Mouse (Mus musculus) liver (tissue): ENCODE measurements at regions not wholly inside any gene's neighbourhood (a gene's known extent, or its start where the extent isn't known, plus 50 kb on each side); places are given as distances from the start of the nearest gene placed in this dataset.
"Not testable (repeated sequence)": the region's sequence is repeated elsewhere in the genome, so short reads cannot be mapped to it uniquely, and the experiment has no call there.

Experiments used
- DNase-seq: peaks from one replicate; pipeline ENCODE4 v3.0.0-alpha.2; 2020; ENCODE audit warnings: mixed read lengths

DNA sequence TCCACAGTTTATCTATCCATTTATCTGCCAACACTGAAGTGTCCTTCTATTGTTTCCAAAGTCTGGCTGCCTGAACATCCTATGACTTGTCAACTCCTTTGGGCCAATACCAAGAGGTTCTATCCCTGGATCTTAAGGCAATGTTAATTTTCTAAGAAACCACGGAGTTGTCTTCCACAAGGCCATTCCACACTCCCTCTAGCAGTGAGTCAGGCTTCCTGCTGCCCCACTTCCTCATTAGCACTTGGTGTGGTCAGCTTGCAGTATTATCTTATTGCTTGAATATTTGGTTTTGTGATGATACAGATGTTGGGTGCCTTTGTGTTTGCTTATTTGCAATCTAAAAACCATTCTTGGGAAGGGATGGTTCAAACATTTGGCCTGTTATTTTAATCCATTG is 87.5 kb upstream of the Ppp2r2d start:
- DNase-seq, result no peak

DNA sequence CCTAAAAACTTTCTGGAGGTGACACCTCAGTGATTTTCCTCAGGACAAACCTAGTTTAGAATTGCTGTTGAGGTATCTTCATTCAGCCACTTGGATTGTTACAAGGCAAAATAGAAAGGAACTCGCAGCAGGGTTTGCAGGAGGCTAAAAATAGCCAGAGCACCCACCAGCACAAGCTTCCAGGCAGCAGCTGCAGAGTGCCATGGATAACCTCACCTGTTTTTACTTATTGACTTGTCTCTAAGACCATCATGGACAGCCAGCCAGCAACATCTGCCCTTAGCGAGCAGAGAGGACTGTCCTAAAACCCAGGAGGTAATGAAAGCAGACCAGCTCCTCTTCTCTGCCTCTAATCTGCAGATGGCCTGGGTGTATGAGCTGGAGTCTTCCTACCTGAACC is 97.4 kb upstream of the Ppp2r2d start:
- no peak for DNase-seq

DNA sequence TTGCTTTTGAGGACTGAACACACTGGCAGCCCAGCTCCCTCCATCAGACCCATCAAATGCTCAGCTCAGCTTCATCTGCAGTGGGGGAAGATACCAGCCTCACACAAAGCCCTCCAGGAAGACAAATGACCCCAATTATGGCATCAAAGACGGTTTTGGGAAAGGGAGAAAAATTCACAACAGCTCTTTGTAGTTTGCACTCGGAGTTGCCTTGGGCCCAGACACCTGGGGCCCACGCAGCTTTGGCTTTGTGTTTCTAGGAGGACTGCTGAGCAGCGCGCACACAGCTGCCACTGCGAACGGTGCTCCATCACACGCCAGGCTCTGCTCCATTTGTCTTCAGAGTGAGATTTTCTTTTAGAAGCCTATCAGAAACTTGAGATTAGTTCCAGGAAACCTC is 99.3 kb upstream of the Ppp2r2d start:
- no peak for DNase-seq

DNA sequence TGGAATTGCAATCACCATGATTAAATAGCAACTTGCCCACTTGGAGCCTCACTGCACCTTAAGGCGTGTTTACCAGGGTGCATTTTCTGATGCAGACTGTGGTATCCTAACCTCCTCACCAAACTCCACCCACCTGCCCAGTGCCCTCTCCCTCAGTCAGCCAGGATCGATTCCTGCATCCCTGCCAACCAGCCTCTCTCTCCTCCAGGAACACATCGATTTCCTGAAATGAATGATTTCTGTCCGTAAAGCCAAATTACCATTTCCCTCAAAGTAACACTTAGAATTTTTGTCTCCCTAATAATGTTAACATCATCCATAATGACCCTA is 103.4 kb upstream of the Ppp2r2d start:
- no peak for DNase-seq

DNA sequence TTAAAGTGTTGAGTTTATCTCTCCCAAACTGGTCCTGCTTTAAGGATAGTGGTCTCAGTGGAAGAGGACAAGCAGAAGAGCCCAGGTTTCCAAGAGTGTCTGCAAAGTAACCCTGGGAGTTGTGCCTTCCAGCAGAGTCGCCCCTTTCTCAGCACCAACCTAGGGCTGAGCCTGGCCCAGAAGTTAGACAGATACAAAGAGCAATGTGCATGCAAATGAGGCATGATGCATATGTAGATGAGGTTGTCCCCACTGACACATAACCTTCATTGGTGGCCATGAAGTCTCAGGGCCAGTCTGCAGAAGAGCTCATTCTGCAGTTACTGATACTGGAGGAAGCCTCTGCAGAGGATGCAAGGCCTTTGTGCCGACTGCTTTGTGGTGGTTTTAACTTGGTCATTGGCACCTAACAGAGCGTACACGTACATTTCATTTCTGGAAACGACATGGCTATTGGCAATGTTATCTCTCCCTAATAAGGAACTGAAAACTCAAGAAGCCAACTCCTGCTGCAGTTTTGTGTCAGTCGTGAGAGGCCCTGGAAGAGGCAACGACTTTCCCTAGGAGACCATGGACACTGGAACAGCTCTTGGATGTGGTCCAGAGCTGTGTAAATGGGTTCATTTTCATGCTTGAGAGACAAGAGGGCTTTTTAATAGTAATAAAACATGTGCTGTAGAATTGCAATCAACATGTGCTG is 103.9 kb upstream of the Ppp2r2d start:
- no peak for DNase-seq

DNA sequence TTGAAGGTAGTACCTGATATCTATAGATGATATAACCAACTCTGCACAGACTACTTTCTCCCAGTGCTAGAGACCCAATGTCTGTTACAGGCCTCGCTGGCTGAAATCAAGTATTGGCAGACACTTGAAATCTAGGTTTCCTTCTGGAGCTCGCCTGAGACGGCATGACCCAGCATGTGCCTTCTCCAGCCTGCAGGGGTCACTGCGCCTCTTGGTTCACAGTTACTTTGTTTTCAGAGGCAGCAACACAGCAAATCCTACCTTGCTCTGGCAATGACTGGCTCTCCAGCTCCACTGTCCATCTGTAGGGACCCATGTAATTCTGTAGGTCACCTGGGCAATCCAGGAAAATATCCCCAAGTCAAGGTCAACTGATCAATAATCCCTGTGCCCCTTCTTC is 111.6 kb upstream of the Ppp2r2d start:
- peak; percentile 24 for DNase-seq

DNA sequence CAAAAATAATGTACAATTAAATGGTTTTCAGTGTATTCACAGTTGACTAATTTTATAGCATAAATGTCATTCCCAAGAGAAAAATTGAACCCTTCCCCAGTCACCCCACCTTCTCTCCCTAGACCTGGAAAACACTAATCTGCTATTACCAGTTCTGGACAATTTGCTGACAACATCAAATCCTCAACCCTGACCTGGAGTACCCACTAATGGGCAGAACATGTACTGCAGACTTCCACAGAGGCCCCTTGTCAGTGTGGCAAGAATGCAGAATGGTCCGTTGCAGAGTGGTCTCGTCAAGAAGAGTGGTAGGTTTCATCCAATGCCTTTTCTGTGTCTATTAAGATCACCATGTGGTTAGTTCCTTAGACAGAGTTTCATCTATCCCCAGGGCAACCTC is 121.0 kb upstream of the Ppp2r2d start:
- no peak for DNase-seq

DNA sequence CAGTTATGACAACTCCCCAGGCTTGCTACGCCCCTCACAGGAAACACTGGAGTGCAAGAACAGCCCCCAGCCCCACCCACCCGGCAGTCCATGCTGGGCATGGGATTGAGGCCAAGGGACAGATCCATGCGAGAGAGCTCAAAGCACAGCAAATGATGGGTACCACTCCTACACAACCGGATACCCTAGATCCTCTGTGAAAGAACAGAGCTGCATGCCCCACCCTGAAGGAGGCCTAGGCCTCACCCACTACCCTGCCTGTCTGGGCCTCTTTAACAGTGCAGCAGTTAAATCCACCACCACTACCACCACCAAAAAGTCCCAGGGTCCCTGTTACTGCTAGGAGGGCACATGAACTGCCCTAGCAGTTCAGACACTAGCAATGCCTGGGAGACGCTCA is 126.3 kb upstream of the Ppp2r2d start:
- no peak for DNase-seq

DNA sequence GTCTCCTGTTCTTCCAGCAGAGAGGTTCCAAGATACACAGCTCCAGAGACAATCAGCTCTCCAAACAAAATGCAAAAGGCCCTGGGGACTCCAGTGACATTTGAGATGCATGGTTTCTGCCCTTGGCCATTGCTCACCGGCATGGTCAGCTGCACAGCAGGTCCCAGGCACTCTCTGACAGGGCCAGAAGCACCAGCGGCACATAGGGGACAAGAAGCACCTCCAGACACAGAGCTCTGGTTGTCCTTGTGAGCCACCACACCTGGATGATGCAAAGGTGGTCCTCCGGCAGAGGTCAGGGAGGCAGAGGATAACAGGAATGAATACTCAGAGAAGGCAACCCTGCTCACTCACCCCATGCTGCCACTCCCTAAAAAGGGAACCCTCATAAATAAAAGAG is 126.8 kb upstream of the Ppp2r2d start:
- DNase-seq, result no peak

DNA sequence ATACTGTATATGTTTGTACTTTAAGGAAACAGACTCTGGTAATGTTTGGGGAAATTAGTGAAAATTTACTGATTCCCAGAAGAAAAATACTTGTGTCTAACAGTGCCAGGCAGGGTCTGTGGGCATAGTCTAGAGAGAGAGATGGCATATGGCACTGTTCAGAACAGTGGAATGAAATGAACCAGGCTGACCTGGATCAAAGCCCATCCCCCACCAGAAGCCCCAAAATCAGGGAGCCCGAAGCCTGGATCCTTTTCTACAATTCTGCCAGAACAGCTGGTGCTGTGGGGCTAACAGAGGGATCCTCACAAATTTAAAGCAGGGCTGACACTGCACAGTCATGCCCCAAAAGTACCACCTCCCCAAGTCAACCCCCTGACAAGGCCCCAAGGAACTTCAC is 131.1 kb upstream of the Ppp2r2d start:
- DNase-seq, result no peak

DNA sequence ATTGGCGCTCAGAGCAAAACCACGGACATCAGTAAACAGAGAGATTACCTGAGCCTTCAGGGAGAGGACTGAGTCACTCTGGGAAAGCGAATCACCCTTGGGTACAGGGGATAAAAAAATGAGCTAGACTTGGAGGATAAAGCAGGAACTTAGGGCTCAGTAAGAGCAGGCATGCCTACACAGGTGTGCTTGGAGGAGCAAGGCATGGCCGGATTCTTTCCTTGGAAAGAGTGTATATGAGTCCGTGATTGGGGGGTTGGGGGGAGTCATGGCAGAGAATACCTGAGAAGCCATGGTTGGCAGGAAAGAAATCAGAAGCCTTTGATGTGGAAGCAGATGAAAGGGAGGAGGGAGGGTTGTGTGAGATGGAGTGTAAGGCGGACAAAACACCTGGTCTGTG is 137.5 kb upstream of the Ppp2r2d start:
- no peak for DNase-seq

DNA sequence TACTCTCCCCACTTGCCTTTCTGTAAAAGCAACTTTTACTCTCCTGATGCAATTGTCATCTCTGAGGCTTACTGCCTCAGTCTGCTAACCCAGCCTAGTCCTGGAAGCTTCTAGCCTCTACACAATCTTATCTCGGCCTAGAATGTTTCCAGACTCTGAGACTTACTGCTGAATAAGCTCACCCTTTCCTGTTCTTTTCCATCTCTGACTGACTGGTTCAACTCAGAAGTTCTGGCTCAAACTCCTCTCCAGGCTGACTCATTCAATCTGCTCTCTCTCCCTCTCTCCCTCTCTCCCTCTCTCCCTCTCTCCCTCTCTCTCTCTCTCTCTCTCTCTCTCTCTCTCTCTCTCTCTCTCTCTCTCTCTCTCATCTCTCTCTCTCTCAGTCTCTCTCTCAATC is 146.3 kb upstream of the Ppp2r2d start:
- not testable (repeated sequence) for DNase-seq

DNA sequence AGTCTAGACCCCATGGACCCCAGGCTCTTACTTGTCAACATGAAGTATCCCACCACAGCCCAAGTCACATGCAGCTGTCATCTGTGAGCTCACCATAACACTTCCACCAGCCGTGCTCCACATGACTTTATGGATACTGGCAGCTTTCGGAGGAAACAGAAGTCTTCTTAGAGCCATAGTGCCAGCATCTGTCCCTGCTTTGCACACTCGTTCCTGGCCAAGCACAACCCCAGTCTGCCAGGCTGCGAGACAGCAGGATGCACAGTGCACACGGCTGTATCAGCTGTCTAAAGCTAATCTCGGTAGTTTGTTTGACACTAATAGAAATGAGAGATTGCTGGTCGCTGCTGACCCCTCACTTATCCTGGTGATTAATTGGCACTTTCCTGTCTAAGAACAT is 163.7 kb upstream of the Ppp2r2d start:
- DNase-seq, result no peak

DNA sequence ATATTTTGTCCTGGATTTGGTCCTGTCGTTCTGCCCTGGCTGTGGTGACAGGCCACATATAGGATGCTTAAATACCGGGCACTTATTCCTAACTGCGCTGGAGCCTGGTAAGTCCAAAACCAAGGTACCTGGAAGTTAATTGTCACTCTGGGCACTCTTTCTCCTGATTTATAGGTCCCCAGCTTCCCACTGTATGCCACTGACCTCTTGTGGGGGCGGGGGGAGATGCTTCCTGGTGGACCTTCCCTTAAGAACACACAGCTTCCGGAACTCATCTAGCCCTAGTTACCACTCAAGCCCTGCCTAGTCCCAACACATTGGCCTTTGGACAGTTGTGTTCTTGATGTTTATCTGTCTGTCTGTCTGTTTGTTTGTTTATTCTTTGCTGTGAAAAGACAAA is 165.3 kb upstream of the Ppp2r2d start:
- no peak for DNase-seq

DNA sequence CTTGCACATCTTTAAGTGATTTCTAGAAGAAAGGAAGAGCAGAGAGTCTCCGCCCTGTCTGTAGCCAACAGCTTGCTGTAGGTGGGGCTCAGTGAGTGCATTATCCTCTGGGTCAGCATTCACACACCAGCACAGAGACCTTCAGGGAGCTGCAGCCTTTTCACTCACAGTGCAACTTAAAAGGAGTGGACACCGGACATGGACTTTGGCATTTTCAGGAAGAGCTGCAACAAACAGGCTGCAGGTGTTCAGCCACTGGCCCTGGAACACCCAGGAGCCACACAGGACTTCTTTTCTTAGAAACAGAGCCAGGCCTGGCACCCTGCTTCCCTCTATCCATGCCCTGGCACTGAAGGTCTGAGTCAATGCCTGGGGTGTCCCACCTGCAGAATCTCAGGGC is 166.3 kb upstream of the Ppp2r2d start:
- DNase-seq, result no peak

DNA sequence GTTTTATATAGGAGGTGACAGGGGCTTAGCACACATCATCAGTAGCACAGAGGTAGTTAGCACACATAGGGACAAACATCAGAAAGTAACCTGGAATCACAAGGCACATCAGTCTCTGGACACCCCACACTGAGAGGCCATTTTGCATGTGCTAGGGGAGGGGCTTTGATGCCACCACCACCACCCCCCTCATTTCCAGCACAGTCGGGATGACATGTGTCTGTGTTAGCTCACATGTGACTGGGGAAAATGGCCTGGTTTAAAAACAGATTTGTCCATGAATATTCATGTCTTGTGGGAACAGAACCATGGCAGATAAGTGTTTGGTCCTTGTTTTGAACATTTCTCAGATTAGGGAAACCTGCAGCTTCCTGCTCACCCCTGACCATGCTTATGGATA is 172.9 kb upstream of the Ppp2r2d start:
- no peak for DNase-seq

DNA sequence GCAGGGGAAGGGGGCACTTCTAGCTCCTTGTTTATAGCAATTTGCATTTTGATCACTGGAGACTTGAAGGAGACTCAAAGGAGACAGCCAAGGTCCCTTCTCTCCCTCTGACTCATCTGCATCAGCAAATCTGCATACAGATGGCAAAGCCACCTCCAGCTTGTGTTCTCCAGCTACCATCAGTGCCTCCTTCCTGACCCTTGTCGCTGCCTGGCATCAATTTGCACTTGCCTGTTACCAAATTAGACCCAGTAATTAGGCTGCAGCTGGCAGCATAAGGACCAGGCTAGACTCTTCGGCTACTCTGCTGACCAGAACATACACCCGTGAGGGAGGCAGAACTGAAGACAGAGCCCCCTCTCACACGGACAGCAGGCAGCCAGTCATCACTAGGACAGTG is 177.5 kb upstream of the Ppp2r2d start:
- no peak for DNase-seq

DNA sequence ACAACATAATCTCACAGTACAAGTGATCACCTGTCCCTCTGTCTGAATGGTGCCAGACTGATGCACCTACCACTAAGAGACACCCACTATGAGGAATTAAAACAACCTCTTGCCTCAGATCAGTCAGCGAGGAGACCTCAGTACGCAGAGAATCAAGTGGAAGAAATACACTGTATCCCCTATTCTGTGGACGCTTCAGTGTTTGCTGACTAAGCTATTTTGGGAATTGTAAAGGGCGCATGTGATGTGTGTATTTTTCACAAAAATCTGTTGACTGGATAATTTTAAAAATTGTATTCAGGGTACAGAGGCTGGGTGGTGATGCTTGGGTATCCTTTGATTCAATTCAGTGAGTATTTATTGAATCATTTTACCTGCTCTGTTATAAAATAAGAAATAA is 185.8 kb upstream of the Ppp2r2d start:
- no peak for DNase-seq

DNA sequence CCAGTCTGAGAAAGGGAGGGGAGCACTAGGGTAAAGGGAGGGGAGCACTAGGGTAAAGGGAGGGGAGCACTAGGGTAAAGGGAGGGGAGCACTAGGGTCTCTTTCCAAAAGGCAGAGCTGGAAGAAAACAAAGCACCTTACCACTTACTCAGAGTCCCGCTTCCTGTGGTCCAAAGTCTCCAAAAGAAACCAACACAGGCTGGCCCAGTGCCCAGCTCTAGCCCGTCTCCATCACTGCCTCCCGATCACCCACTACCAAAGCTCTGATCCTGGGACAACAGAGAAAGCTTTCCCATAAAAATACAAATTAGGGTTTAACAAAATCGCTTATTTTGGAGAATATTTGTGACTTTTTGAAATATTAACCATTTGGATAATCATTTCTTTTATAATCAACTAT is 188.4 kb upstream of the Ppp2r2d start:
- no peak for DNase-seq

DNA sequence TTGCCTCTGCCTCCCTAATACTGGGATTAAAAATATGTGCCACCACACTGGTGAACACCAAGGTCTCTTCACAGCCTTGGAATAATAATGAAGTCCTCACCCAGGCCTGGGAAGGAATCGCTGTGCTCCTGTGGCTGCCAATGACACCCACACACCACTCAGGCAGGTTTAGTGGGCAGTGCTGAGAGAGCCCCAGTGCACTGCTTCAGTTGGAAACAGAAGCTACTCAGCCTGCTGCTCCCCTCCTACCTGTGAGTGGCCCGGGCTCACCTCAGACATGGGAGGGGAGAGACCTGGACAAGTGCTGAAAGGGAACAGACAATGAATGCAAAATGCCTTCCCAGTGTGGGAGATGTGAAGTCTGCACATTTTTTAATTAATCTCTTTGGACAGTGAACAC is 188.8 kb upstream of the Ppp2r2d start:
- no peak for DNase-seq

DNA sequence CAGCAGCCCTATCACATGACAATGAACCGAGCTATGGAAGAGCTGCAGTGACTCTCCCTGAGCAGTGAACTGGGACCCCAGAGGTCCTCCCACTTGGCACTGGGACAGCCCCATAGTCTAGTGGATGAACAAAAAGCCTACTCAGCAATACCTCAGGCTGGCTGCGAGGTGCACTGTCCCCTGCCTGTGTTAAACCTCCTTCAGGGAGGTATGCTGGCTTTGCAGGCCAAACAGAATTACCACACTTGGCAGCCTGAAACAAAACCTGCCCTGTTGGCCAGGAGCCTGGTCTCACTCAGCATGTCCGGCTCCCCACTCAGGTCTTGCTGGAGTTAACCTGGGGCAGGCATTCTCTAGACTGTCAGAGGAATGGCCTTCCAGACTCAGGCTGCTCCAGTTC is 189.9 kb upstream of the Ppp2r2d start:
- DNase-seq, result no peak

DNA sequence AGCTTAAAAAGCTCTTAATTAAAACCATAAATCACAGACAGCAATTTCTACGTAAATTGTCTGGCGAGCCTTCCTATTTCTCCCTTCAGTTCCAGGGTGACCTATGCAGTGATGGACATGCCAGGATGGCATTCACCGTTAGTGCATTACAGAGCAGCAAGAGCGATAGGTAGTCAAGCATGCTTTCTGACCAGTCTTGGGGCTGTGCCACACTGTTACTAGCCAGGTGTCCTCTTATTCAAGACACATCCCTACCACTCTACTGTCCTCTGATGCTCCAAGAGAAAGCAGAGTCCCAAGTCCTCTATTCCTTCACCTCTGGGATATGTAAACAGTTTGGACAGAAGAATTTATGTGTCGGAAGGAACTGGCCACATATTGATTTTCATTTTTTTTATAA is 194.9 kb upstream of the Ppp2r2d start:
- no peak for DNase-seq

DNA sequence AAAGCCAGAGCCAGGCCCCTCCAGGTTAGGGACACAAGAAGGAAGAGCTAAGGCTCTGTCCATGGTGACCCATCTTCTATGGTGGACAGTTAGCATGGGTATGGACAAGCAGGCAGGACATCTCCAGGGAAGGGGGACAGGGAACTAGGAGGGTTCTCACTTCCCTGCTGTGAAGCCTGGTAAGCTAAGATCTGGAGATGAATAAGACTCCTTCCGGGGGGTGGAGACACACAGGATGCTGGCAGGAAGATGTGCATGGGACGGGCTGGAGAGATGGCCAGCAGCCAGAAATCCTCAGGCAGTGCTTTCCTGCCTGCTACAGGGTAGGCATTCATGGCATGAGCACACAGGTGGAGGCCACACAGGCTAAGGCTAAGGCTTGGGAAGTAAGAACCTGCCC is 198.2 kb upstream of the Ppp2r2d start:
- DNase-seq, result no peak

DNA sequence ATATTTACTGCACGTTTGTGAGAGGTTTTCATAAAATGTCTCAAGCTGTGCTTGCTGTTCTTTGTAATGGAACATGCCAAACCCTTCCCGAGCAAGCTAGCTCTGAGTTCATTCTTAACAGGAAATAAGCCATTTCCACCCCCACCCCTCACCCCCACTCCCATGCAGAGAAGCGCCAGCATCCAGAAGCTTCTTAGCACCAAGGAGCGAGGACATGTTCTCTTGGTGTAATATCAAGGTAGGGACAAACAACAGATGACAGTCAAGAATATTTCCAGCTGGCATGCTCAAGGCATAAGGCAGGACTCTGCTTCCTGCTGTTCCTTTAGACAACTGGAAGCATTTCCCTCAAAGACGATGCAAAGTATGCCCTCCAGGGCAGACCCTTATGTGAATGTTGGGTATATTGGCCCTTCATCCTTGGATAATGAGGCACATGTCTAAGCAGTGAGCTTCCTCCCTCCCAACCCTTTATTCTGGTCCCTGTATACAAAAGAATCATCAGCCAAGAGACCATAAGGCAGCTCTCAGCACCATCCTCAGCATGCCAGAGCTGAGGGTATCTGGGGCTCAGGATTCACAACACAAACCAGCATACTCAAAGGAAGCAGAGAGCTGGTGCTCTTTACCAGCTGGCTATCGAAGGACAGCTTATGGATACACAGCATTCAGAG is 205.2 kb upstream of the Ppp2r2d start:
- no peak for DNase-seq

DNA sequence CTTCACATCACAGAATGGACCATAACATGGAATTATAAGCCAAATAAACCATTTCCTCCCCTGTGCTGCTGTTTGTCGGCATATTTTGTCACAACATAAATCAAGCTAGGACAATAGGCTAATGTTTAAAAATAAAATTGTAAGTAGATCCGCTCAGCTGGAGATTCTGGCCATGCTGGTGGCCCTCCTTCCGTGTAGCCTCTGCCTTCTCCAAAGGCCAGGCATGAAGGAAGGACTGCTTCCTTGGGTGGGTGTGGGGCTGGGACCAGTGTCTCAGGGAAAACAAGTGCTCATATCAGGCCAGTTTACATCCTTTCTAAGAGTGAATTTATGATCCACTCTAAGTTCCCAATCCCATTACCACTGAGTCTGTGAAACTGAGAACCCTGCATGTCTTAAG is 206.3 kb upstream of the Ppp2r2d start:
- DNase-seq, result no peak
